Mouse (Mus musculus): ENCODE measurements around the gene Ppp1r3c.
A peak's percentile ranks its signal among the peaks of the same experiment; 100 is the strongest.
"Not testable (repeated sequence)": the region's sequence is repeated elsewhere in the genome, so short reads cannot be mapped to it uniquely, and the experiment has no call there.

Gene Ppp1r3c

DNA sequence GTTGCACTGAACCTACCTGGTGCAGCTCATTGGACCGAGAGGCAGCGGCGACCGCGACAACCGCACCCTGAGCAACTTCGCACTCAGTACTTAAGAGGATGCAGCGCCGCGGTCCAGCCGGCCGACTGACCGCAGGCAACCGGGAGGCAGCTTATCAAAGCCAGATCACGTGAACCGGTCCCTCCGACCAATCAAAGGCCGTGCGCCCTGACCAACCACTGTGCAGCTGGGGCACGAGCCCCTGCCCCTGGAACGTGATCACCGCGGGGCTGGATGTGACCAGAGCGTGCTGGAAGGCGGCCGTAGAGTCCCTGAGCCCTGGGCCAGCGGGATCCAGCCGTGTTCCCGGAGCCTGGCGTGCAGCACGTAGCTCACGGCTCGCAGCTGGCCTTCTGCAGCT, at the start of gene Ppp1r3c:
TSS of gene Ppp1r3c (minus strand) at position 117 of the 400 bp plus-strand sequence.
- DNase-seq (ENCODE audit: low spot score in 2 of 2): peak; percentile 82 to 85

DNA sequence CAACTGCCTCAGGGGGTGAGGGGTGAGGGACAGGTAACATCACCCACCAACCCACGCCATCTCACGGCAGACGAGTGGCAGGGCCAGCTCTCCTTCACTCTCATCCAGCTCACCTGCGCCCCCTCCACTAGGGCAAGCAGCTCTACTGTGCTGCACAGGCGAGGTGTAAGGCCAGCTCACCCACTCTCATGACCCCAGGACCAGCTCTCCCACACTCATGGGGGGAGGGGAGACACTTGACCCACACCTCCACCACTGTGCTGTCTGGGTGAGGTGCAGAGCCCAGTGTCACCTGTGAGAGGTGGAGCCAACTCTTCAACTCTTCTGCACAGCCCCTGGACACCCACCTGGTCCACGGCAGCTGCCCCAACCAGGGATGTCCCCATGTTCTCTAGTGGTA, 46.7 kb upstream of the Ppp1r3c start:
- DNase-seq (ENCODE audit: low spot score in 2 of 2): no peak

- no peak for DNase-seq (ENCODE audit: low spot score in 2 of 2)
Observed at GRCm38 (mm10) chr19:36782591-36782990, 46.1 kb upstream of the Ppp1r3c start.

DNA sequence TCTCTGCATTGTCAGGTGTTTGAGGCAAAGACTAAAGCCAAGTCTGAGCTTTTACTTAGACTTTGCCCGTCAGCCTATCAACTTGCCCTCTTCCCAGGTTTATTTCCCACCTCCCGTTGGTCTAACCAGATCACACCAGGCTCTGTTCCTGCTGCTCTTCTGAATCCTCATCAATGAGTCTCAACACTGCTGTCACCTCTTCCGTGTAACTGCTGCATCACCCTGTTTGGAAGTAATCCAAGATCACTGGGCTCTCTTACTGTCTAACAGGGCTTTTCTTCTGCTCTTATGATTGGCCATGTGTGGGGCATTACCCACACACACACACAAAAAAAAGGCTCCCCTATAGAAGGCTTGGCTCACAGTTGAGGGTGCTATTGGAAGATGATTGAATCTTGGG, 45.5 kb upstream of the Ppp1r3c start:
- DNase-seq (ENCODE audit: low spot score in 2 of 2): no peak

GRCm38 (mm10) chr19:36780375-36780774, 43.9 kb upstream of the Ppp1r3c start:
- no peak for DNase-seq (ENCODE audit: low spot score in 2 of 2)

GRCm38 (mm10) chr19:36779765-36780164, 43.3 kb upstream of the Ppp1r3c start:
- DNase-seq (ENCODE audit: low spot score in 2 of 2): no peak

DNA sequence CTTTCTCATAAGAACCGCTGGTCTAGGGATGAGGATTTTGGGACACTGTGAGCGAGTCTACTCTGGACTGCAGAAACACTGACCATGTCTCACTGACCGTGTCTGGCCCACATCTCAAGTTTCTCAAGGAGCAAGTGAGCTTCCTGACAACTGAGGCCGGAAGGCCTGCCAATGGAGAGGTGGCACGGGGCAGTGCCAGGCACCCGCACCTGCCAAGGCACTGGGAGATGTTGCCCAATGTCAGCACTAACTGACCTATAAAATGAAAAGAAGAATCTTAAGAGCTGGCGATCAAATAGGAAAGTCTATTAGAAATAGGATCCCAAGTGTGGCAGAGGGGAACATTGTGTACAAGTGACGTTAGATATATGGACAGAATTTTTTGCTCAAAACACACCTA, 39.1 kb upstream of the Ppp1r3c start:
- DNase-seq (ENCODE audit: low spot score in 2 of 2): no peak

GRCm38 (mm10) chr19:36773716-36774459, 37.4 kb upstream of the Ppp1r3c start:
- DNase-seq (ENCODE audit: low spot score in 2 of 2): no peak

- DNase-seq (ENCODE audit: low spot score in 2 of 2): no peak
Observed at GRCm38 (mm10) chr19:36768084-36768483, 31.6 kb upstream of the Ppp1r3c start.

- no peak for DNase-seq (ENCODE audit: low spot score in 2 of 2)
Observed at GRCm38 (mm10) chr19:36764451-36764850, 28.0 kb upstream of the Ppp1r3c start.

GRCm38 (mm10) chr19:36748996-36749395, 12.5 kb upstream of the Ppp1r3c start:
- no peak for DNase-seq (ENCODE audit: low spot score in 2 of 2)

GRCm38 (mm10) chr19:36742331-36742730, 5.9 kb upstream of the Ppp1r3c start:
- DNase-seq (ENCODE audit: low spot score in 2 of 2): no peak

GRCm38 (mm10) chr19:36739566-36740211, 3.2 kb upstream of the Ppp1r3c start:
- DNase-seq (ENCODE audit: low spot score in 2 of 2): no peak

- DNase-seq (ENCODE audit: low spot score in 2 of 2): no peak
Observed at GRCm38 (mm10) chr19:36738009-36738408, 1.6 kb upstream of the Ppp1r3c start.

- DNase-seq (ENCODE audit: low spot score in 2 of 2): no peak
Observed at GRCm38 (mm10) chr19:36737087-36737486, 634 bp upstream of the Ppp1r3c start.

GRCm38 (mm10) chr19:36734308-36735038, 2.0 kb downstream of the Ppp1r3c start:
- DNase-seq (ENCODE audit: low spot score in 2 of 2): no peak

- DNase-seq (ENCODE audit: low spot score in 2 of 2): no peak
Observed at GRCm38 (mm10) chr19:36733191-36733943, 3.1 kb downstream of the Ppp1r3c start.

DNA sequence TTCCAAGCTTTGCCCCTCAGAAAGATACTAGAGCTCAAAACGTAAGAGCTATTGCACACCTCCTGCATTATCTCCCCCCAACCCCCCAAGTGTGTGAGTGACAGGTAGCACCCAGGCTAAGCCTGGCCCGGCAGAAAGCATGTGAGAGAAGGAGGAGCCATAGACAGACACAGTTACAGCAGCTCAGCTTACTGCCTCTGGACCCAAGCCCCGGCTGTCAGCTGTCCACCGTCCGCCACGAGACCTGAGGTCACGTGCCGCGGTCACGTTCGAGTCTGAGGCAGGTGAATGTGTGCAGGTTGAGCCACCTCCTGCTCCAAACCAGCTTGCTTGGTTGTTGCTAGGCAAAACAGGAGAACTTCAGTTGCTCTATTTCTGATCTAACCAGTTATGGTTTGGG, 5.1 kb downstream of the Ppp1r3c start:
- DNase-seq (ENCODE audit: low spot score in 2 of 2): no peak

GRCm38 (mm10) chr19:36730414-36730813, 6.0 kb downstream of the Ppp1r3c start:
- DNase-seq (ENCODE audit: low spot score in 2 of 2): not testable (repeated sequence)

DNA sequence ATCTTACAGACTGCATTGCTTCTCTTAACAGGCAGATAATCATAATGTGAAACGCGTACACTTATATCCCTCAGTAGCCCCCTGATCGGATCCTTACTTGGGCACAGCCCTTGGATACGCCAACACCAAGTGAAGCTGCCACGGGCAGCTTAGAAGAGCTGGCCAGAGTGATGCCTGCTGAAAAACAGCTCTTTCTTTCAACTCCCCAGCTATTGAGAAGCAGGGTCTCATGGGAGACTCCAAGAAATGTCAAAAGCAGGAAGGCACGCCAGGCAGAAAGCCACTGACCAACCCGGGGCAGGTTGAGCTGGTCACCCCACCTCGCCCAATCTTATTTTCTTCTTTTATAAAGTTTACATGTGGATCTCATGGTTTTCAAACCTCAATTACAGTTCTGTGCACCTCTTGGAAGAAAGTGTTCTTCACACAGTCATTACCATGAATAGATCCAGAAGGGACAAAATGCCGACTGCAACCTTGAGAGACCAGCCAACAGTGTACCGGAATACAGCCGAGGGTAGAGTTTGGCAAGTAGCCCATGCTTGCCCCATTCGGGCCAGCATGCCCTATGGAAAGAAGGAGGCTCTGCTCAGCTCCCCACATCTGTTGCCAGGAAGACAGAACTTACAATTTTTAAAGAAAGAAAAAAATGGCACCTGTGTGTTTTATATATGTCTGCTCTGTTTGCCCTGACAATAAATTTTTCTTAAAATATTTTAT, 7.6 kb downstream of the Ppp1r3c start:
- DNase-seq (ENCODE audit: low spot score in 2 of 2): no peak

- DNase-seq (ENCODE audit: low spot score in 2 of 2): no peak
Observed at GRCm38 (mm10) chr19:36724970-36725369, 11.5 kb downstream of the Ppp1r3c start.

Measured in frontal cortex, postnatal 10 days (tissue).